Mouse (Mus musculus) thymus, adult 2 months (tissue): ENCODE results near the gene Daam2.

Experiments used
- CTCF ChIP-seq: fragments of 200-500 bp; IDR thresholded peaks from 2 replicates; pipeline ENCODE4 v1.5.1; 2012; ENCODE audit warnings: mild to moderate bottlenecking, control low read depth, low read length, moderate library complexity, borderline replicate concordance; ENCODE audit not compliant: control insufficient read depth, poor library complexity, insufficient read depth; ENCODE audit errors: extremely low read depth
- POLR2A ChIP-seq: fragments of 200-500 bp; IDR thresholded peaks from 2 replicates; pipeline ENCODE4 v1.6.1; 2012; ENCODE audit warnings: mild to moderate bottlenecking, low read length, control low read depth, moderate library complexity; ENCODE audit not compliant: control insufficient read depth, poor library complexity, insufficient read depth; ENCODE audit errors: extremely low read depth

DNA sequence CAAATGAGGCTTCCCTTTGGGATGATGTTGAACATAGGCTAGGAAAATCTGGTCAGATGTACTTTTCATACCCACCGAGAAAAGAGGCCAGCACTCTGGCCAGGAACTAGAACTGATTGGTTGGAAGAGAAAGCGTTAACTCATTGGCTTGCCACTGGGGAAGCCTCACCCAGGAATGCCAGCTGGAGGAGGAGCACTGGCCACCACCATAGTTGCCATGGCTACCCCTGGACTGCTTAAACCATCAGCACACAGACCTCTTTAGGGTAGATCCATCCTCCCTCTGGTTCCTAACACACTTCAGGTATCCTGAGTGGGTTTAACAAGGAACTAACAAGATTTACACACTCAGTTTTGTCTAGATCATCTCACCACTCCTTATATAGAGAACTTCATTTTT, 64.5 kb downstream of the Daam2 start:
- no peak for TF ChIP-seq CTCF
- no peak for TF ChIP-seq POLR2A
